Mouse (Mus musculus) heart, embryonic 14.5 days (tissue): Measurements from ENCODE around the gene Lpin1. TPM values are rescaled to one million over a fixed set of nuclear protein-coding genes. Genes with fewer than 3 reads are reported as not detected.

ENCODE experiments used
- ATAC-seq: fragments of 200-750 bp; cut with Nextera tagmentation; 2 replicates; pipeline ENCODE4 v1.8.0; 2017; ENCODE audit warnings: low read depth, moderate TSS enrichment; ENCODE audit not compliant: insufficient number of reproducible peaks, insufficient read depth, low FRiP score
- H3K27ac ChIP-seq, 2 experiments: fragments of 200-500 bp in 1 of 2; fragments of 300-500 bp in 1 of 2; sonication (generic) in 1 of 2; replicated peaks in 1 of 2; 2 replicates each; pipeline ENCODE4 v1.5.1; 2012 to 2014; ENCODE audit warnings: low read depth in 2 of 2, low read length in 2 of 2, control low read depth in 1 of 2, mild to moderate bottlenecking in 1 of 2, mixed read lengths in 1 of 2; ENCODE audit not compliant: control insufficient read depth in 1 of 2, insufficient read depth in 1 of 2
- H3K27me3 ChIP-seq: fragments of 300-500 bp; sonication (generic); 2 replicates; pipeline ENCODE4 v1.6.1; 2014; ENCODE audit warnings: mild to moderate bottlenecking, low read length, control low read depth; ENCODE audit not compliant: control insufficient read depth, insufficient read depth
- H3K36me3 ChIP-seq: fragments of 300-500 bp; sonication (generic); 2 replicates; pipeline ENCODE4 v1.6.1; 2014; ENCODE audit warnings: mild to moderate bottlenecking, control low read depth, low read length, mixed read lengths; ENCODE audit not compliant: control insufficient read depth, insufficient read depth
- H3K4me1 ChIP-seq, 2 experiments: fragments of 200-500 bp in 1 of 2; fragments of 300-500 bp in 1 of 2; sonication (generic) in 1 of 2; 2 replicates each; pipeline ENCODE4 v1.6.1; 2012 to 2014; ENCODE audit warnings: low read length in 2 of 2, control low read depth in 1 of 2, mixed read lengths in 1 of 2; ENCODE audit not compliant: control insufficient read depth in 2 of 2, insufficient read depth in 2 of 2
- H3K4me2 ChIP-seq: fragments of 300-500 bp; sonication (generic); 2 replicates; pipeline ENCODE4 v1.6.1; 2014; ENCODE audit warnings: mild to moderate bottlenecking, low read length
- H3K4me3 ChIP-seq, 2 experiments: fragments of 200-500 bp in 1 of 2; fragments of 300-500 bp in 1 of 2; sonication (generic) in 1 of 2; 2 replicates each; pipeline ENCODE4 v1.5.1; 2012 to 2014; ENCODE audit warnings: low read length in 2 of 2, mild to moderate bottlenecking in 2 of 2, control low read depth in 1 of 2, low read depth in 1 of 2, moderate library complexity in 1 of 2; ENCODE audit not compliant: control insufficient read depth in 1 of 2, insufficient read depth in 1 of 2
- H3K9ac ChIP-seq: fragments of 300-500 bp; sonication (generic); 2 replicates; pipeline ENCODE4 v1.6.1; 2014; ENCODE audit warnings: mild to moderate bottlenecking, low read length
- H3K9me3 ChIP-seq: fragments of 300-500 bp; sonication (generic); 2 replicates; pipeline ENCODE4 v1.6.1; 2016; ENCODE audit warnings: low read length, control low read depth; ENCODE audit not compliant: control insufficient read depth
- WGBS: fragments of 180-500 bp; shearing (Covaris S2); extraction: QIAGEN DNeasy Blood & Tissue Kit; methylation state at CpG from one replicate; pipeline ENCODE4 v1.1.7; 2014; 5-methylcytosine and 5-hydroxymethylcytosine counted together
- polyA plus RNA-seq: library from polyadenylated mRNA; unstranded; fragments of >200 nt; fragmentation: Nextera tagmentation; extraction: Ambion mirVana; gene quantifications from 2 replicates; pipeline ENCODE4 v1.2.1, GENCODE M21; 2014

Lpin1 gene
- polyA plus RNA-seq, 1 experiment from 2014 or later = 7.4 TPM

GRCm38 (mm10) chr12:16554171-16554570 lies 56.6 kb downstream of the Lpin1 start:
- Histone ChIP-seq H3K4me2 (no peak overlapping the region), H3K9me3 (no peaks in the 10 kb centered on the region), H3K4me3 (no peak overlapping the region), H3K36me3 (peaks cover 17% of the 10 kb centered on the region), H3K9ac (no peak overlapping the region), H3K27ac (peak overlapping the region in 1 of 2 experiments; percentile 51; a peak in 1 of 4 replicates), H3K4me1 (peaks cover 18 to 31% of the 10 kb centered on the region in 2 experiments), H3K27me3 (no peaks in the 10 kb centered on the region)
- ATAC-seq = no peak
- WGBS = 34% methylated on average over 8 of the region's 8 CpGs

DNA sequence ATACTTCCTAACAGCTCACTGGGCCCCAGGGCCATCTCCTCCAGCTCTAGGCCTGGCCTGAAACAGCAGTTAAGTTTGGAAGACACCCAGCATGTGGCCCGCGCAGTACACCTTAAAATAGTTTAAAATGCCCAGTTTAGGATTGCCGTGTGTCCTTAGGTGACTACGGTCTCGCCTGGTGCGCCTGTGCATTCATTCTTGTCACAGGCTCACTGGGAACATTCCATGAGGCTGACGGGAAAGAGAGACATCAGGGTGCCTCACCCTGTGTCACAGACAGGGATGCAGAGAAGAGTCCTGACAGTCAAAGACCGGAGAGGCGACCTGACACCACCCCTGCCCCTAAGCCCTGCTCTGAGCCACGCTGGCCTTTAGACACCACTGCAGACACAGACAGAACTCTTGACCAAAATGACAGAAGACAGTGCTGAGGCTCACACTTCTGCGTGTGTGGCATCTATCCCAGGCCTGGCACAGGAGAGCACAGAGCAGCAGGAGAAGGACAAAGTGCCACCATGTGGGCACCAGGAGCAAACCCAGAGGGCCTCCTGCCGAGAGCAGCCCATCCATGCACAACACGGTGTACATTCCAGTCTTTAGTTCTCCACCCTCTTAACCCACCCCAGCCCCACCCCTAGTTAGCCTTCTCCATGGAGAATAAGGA lies 58.5 kb downstream of the Lpin1 start:
- Histone ChIP-seq H3K36me3 (peaks cover 26% of the 10 kb centered on the region), H3K4me3 (no peak overlapping the region), H3K9me3 (no peaks in the 10 kb centered on the region), H3K27ac (no peak overlapping the region), H3K27me3 (no peaks in the 10 kb centered on the region), H3K4me1 (peaks cover 18 to 31% of the 10 kb centered on the region in 2 experiments), H3K4me2 (no peak overlapping the region), H3K9ac (no peak overlapping the region)
- ATAC-seq = no peak
- 85% methylated on average over 13 of the region's 13 CpGs for WGBS

DNA sequence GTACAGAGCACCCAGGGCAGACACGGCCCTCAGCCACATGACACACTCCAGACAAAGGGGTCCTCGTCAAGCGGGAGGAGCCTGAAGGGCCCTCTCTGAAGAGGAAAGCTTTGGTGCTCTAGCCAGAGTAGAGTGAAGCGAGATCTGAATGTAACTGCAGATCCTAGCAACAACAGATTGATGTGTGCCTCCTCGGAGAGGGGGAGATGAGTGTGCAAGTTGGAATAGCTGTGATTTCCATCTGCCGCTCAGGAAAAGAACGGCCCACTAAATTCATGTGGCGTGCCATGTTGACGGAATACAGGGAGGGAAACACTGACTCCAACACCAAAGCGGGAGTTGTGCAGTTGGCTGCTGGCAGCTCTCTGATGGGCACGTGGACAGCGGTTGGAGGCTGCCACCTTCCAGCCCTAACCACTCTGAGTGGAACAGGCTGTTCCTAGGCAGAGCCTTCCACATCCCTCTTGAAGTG lies 59.7 kb downstream of the Lpin1 start:
- peaks cover 18 to 31% of the 10 kb centered on the region in 2 experiments for H3K4me1 ChIP-seq
- no peaks in the 10 kb centered on the region for H3K27me3 ChIP-seq
- 48% methylated on average over 12 of the region's 12 CpGs for WGBS
- no peak overlapping the region for H3K4me3 ChIP-seq
- peaks cover 38% of the 10 kb centered on the region for H3K36me3 ChIP-seq
- H3K9ac ChIP-seq = no peak overlapping the region
- no peaks in the 10 kb centered on the region for H3K9me3 ChIP-seq
- no peak overlapping the region for H3K27ac ChIP-seq
- peak overlapping the region; percentile 17; the same call in 1 of the 2 replicates for H3K4me2 ChIP-seq
- no peak for ATAC-seq

DNA sequence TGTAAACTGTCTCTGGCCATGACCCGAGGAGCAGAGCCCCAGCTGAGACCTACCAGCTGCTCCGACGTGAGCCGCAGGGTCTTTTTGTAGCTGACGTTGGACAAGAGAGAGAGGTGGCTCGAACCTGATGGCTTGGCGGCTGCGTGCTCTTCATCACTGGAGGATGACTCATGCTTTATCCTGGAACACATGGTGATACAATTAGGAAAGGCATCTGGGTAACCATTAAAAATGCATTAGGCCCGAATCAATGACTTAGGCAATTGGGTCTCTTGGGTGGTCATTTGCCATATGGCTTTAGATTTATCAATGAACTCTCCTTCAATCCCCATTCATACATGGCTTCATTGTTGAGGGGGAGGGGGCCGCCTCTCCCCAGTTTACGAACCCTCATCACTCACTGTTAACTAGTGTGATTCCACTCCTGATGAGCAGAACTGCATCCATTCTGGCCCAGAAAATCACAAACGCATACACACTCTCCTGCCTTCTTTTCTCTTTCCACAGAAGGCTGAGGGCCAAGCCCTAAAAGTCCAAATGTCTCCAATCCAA lies 61.9 kb downstream of the Lpin1 start:
- Histone ChIP-seq H3K27ac (no peak overlapping the region), H3K36me3 (peaks cover 57% of the 10 kb centered on the region), H3K27me3 (no peaks in the 10 kb centered on the region), H3K9ac (no peak overlapping the region), H3K9me3 (no peaks in the 10 kb centered on the region), H3K4me1 (peaks cover 17 to 21% of the 10 kb centered on the region in 2 experiments), H3K4me3 (no peak overlapping the region), H3K4me2 (no peak overlapping the region)
- no peak for ATAC-seq
- 91% methylated on average over 12 of the region's 12 CpGs for WGBS

- H3K4me3 ChIP-seq = no peak overlapping the region
- no peaks in the 10 kb centered on the region for H3K27me3 ChIP-seq
- no peak overlapping the region for H3K27ac ChIP-seq
- ATAC-seq = no peak
- H3K36me3 ChIP-seq = peaks cover 84% of the 10 kb centered on the region
- peaks cover 0 to 9% of the 10 kb centered on the region in 2 experiments; a peak in 3 of 4 replicates for H3K4me1 ChIP-seq
- 83% methylated on average over 5 of the region's 5 CpGs for WGBS
- H3K9me3 ChIP-seq = no peaks in the 10 kb centered on the region
- no peak overlapping the region for H3K4me2 ChIP-seq
- H3K9ac ChIP-seq = no peak overlapping the region
These were observed 69.2 kb downstream of the Lpin1 start for GRCm38 (mm10) chr12:16541606-16542005.

- Histone ChIP-seq H3K27me3 (no peaks in the 10 kb centered on the region), H3K27ac (no peak overlapping the region), H3K36me3 (peaks cover 83% of the 10 kb centered on the region), H3K9me3 (no peaks in the 10 kb centered on the region), H3K4me1 (peaks cover 0 to 9% of the 10 kb centered on the region in 2 experiments; a peak in 2 of 4 replicates), H3K4me3 (no peak overlapping the region), H3K4me2 (no peak overlapping the region), H3K9ac (no peak overlapping the region)
- 85% methylated on average over 8 of the region's 8 CpGs for WGBS
- no peak for ATAC-seq
These were observed 70.1 kb downstream of the Lpin1 start for GRCm38 (mm10) chr12:16540712-16541111.

GRCm38 (mm10) chr12:16539965-16540661 lies 70.7 kb downstream of the Lpin1 start:
- Histone ChIP-seq H3K27ac (no peak overlapping the region), H3K9ac (no peak overlapping the region), H3K4me1 (peaks cover 0 to 9% of the 10 kb centered on the region in 2 experiments; a peak in 2 of 4 replicates), H3K4me2 (no peak overlapping the region), H3K4me3 (no peak overlapping the region), H3K9me3 (no peaks in the 10 kb centered on the region), H3K36me3 (peaks cover 79% of the 10 kb centered on the region), H3K27me3 (no peaks in the 10 kb centered on the region)
- 86% methylated on average over 5 of the region's 5 CpGs for WGBS
- no peak for ATAC-seq
